Mouse (Mus musculus) ovary, postnatal 14 days (tissue): Measurements from ENCODE around the gene Cdc37l1.

ENCODE experiments used
- DNase-seq: peaks from one replicate; pipeline ENCODE4 v3.0.0; 2022; ENCODE audit warnings: low spot score

Gene Cdc37l1

GRCm38 (mm10) chr19:29008069-29008706, 18.0 kb downstream of the Cdc37l1 start:
- no peak for DNase-seq

GRCm38 (mm10) chr19:29009046-29009445, 18.9 kb downstream of the Cdc37l1 start:
- DNase-seq: no peak

GRCm38 (mm10) chr19:29011355-29011990, 21.3 kb downstream of the Cdc37l1 start:
- no peak for DNase-seq

GRCm38 (mm10) chr19:29014466-29015055, 24.4 kb downstream of the Cdc37l1 start:
- no peak for DNase-seq

- DNase-seq: no peak
Measured at GRCm38 (mm10) chr19:29015410-29016203, 25.5 kb downstream of the Cdc37l1 start.

- DNase-seq: no peak
Measured at GRCm38 (mm10) chr19:29016204-29016765, 26.1 kb downstream of the Cdc37l1 start.

GRCm38 (mm10) chr19:29016786-29017185, 26.6 kb downstream of the Cdc37l1 start:
- DNase-seq: no peak

GRCm38 (mm10) chr19:29019647-29020046, 29.5 kb downstream of the Cdc37l1 start:
- DNase-seq: no peak

GRCm38 (mm10) chr19:29021754-29022345, 31.7 kb downstream of the Cdc37l1 start:
- no peak for DNase-seq

GRCm38 (mm10) chr19:29024391-29024947, 34.3 kb downstream of the Cdc37l1 start:
- no peak for DNase-seq

GRCm38 (mm10) chr19:29031788-29032187, 41.6 kb downstream of the Cdc37l1 start:
- no peak for DNase-seq

- DNase-seq: no peak
Measured at GRCm38 (mm10) chr19:29032662-29033061, 42.5 kb downstream of the Cdc37l1 start.

- DNase-seq: no peak
Measured at GRCm38 (mm10) chr19:29037026-29037425, 46.9 kb downstream of the Cdc37l1 start.

- no peak for DNase-seq
Measured at GRCm38 (mm10) chr19:29037541-29037940, 47.4 kb downstream of the Cdc37l1 start.

GRCm38 (mm10) chr19:29039334-29039733, 49.2 kb downstream of the Cdc37l1 start:
- no peak for DNase-seq

- no peak for DNase-seq
Measured at GRCm38 (mm10) chr19:29040206-29040605, 50.1 kb downstream of the Cdc37l1 start.

GRCm38 (mm10) chr19:29042143-29042542, 52.0 kb downstream of the Cdc37l1 start:
- DNase-seq: no peak

- no peak for DNase-seq
Measured at GRCm38 (mm10) chr19:29042647-29043046, 52.5 kb downstream of the Cdc37l1 start.

- DNase-seq: no peak
Measured at GRCm38 (mm10) chr19:29044353-29044768, 54.2 kb downstream of the Cdc37l1 start.

- no peak for DNase-seq
Measured at GRCm38 (mm10) chr19:29045369-29045768, 55.2 kb downstream of the Cdc37l1 start.

GRCm38 (mm10) chr19:29045956-29046650, 56.0 kb downstream of the Cdc37l1 start:
- no peak for DNase-seq
